Mouse (Mus musculus): Measurements from ENCODE around the gene Rcbtb2.

The Rcbtb2 gene

GRCm38 (mm10) chr14:73112186-73112840 lies 10.5 kb upstream of the Rcbtb2 start:
- in situ Hi-C loops (cut with MboI, MseI): loop anchor here in 1 of 2 experiments (10.0 kb wide), 1 partner anchor 122 kb away; the partner anchor contains the start of gene Lpar6

- in situ Hi-C loops (cut with MboI, MseI): loop anchor here (5.0 to 10.0 kb wide), 2 partner anchors 120 to 182 kb away; partner anchors contain the start of gene Lpar6 (in 1 of the 2)
Observed at GRCm38 (mm10) chr14:73114952-73115351, 7.9 kb upstream of the Rcbtb2 start.

- in situ Hi-C loops (cut with MboI, MseI): loop anchor here (5.0 to 10.0 kb wide), 2 partner anchors 118 to 181 kb away; partner anchors contain the start of gene Lpar6 (in 1 of the 2)
Observed at GRCm38 (mm10) chr14:73116301-73116700, 6.5 kb upstream of the Rcbtb2 start.

- in situ Hi-C loops (cut with MboI, MseI): loop anchor here (5.0 to 10.0 kb wide), 2 partner anchors 118 to 180 kb away; partner anchors contain the start of gene Lpar6 (in 1 of the 2)
Observed at GRCm38 (mm10) chr14:73116938-73117337, 5.9 kb upstream of the Rcbtb2 start.

GRCm38 (mm10) chr14:73117411-73118392 lies 5.1 kb upstream of the Rcbtb2 start:
- in situ Hi-C loops (cut with MboI, MseI): loop anchor here (5.0 to 10.0 kb wide), 2 partner anchors 117 to 180 kb away; partner anchors contain the start of gene Lpar6 (in 1 of the 2)

GRCm38 (mm10) chr14:73118482-73119347 lies 4.1 kb upstream of the Rcbtb2 start:
- in situ Hi-C loops (cut with MboI, MseI): loop anchor here (5.0 to 10.0 kb wide), 2 partner anchors 116 to 179 kb away; partner anchors contain the start of gene Lpar6 (in 1 of the 2)

GRCm38 (mm10) chr14:73119459-73119858 lies 3.4 kb upstream of the Rcbtb2 start:
- in situ Hi-C loops (cut with MboI, MseI): loop anchor here (5.0 to 10.0 kb wide), 2 partner anchors 115 to 178 kb away; partner anchors contain the start of gene Lpar6 (in 1 of the 2)

GRCm38 (mm10) chr14:73119966-73120365 lies 2.9 kb upstream of the Rcbtb2 start:
- in situ Hi-C loops (cut with MboI, MseI): loop anchor here (5.0 to 10.0 kb wide), 2 partner anchors 115 to 177 kb away; partner anchors contain the start of gene Lpar6 (in 1 of the 2)

GRCm38 (mm10) chr14:73122211-73122922 lies 470 bp upstream of the Rcbtb2 start:
- in situ Hi-C loops (cut with MboI, MseI): no loop called here

GRCm38 (mm10) chr14:73123381-73123780 lies 544 bp downstream of the Rcbtb2 start:
- in situ Hi-C loops (cut with MboI, MseI): no loop called here

GRCm38 (mm10) chr14:73123786-73124185 lies 949 bp downstream of the Rcbtb2 start:
- in situ Hi-C loops (cut with MboI, MseI): no loop called here

GRCm38 (mm10) chr14:73130519-73130918 lies 7.7 kb downstream of the Rcbtb2 start:
- in situ Hi-C loops (cut with MboI, MseI): no loop called here

- in situ Hi-C loops (cut with MboI, MseI): no loop called here
Observed at GRCm38 (mm10) chr14:73131856-73132410, 9.1 kb downstream of the Rcbtb2 start.

- in situ Hi-C loops (cut with MboI, MseI): no loop called here
Observed at GRCm38 (mm10) chr14:73132731-73133130, 9.9 kb downstream of the Rcbtb2 start.

GRCm38 (mm10) chr14:73137234-73137633 lies 14.4 kb downstream of the Rcbtb2 start:
- in situ Hi-C loops (cut with MboI, MseI): loop anchor here in 1 of 2 experiments (5.0 kb wide), 1 partner anchor 100 kb away; the partner anchor contains the start of gene Lpar6

- in situ Hi-C loops (cut with MboI, MseI): loop anchor here in 1 of 2 experiments (5.0 kb wide), 1 partner anchor 99 kb away; the partner anchor contains the start of gene Lpar6
Observed at GRCm38 (mm10) chr14:73138483-73138882, 15.6 kb downstream of the Rcbtb2 start.

GRCm38 (mm10) chr14:73139866-73140265 lies 17.0 kb downstream of the Rcbtb2 start:
- in situ Hi-C loops (cut with MboI, MseI): loop anchor here in 1 of 2 experiments (5.0 kb wide), 1 partner anchor 97 kb away; the partner anchor contains the start of gene Lpar6

- in situ Hi-C loops (cut with MboI, MseI): no loop called here
Observed at GRCm38 (mm10) chr14:73141800-73142199, 19.0 kb downstream of the Rcbtb2 start.

GRCm38 (mm10) chr14:73142421-73142895 lies 19.6 kb downstream of the Rcbtb2 start:
- in situ Hi-C loops (cut with MboI, MseI): no loop called here
